Mouse (Mus musculus) lung, postnatal 0 days (tissue): ENCODE data around the gene Clybl.
A peak's percentile ranks its signal among the peaks of the same experiment; 100 is the strongest.

Experiments used
- CTCF ChIP-seq: IDR thresholded peaks from 2 replicates; pipeline ENCODE4 v1.5.1; 2016; ENCODE audit warnings: antibody characterized with exemption, mild to moderate bottlenecking
- EP300 ChIP-seq: IDR thresholded peaks from 2 replicates; pipeline ENCODE4 v1.6.1; 2016; ENCODE audit warnings: antibody characterized with exemption, mild to moderate bottlenecking, control low read depth

DNA sequence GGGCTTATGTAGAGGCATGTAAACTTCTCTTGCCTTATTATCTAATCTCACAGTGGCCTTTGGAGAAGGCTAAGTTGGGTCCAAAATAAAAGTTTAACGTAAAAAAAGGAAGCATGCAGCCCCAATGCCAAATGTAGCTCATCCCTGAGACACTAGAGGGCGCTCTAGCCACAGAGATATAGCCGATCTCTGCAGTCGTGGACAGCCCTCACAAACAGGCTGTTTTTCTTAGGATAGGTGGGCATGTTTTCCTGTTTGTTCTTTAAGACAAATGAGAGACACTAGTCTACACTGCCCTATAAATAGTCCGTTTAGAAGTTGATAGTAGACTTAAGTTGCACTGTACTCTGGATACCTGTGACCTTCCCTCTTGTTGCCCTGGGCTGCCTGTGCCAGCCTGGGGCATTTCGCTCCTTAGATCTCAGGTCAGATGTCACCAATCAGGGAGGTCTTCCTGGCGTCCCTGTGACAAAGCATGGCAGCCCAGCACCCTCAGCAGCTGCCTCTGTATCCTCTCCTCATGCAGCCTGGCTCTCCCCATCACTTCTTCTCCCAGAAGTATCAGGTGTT is 9.5 kb downstream of the Clybl start:
- TF ChIP-seq CTCF (peak; percentile 88), EP300 (no peak)
